Mouse (Mus musculus) limb, embryonic 14.5 days (tissue): Measurements from ENCODE around the gene Taf6. TPM values are rescaled to one million over a fixed set of nuclear protein-coding genes. Genes with fewer than 3 reads are reported as not detected.

Experiments used
- ATAC-seq: fragments of 200-750 bp; cut with Nextera tagmentation; 2 replicates; pipeline ENCODE4 v1.8.0; 2017; ENCODE audit warnings: low read depth, moderate number of reproducible peaks, moderate TSS enrichment; ENCODE audit not compliant: low FRiP score
- DNase-seq: peaks from one replicate; pipeline ENCODE4 v3.0.0-alpha.2; 2015; ENCODE audit warnings: low spot score
- H3K27ac ChIP-seq: fragments of 300-500 bp; sonication (generic); replicated peaks from 2 replicates; pipeline ENCODE4 v1.5.1; 2014; ENCODE audit warnings: low read depth, mild to moderate bottlenecking, low read length, moderate library complexity, mixed read lengths
- H3K27me3 ChIP-seq: fragments of 300-500 bp; sonication (generic); 2 replicates; pipeline ENCODE4 v1.6.1; 2014; ENCODE audit warnings: low read length, mixed read lengths; ENCODE audit not compliant: control insufficient read depth, insufficient read depth
- H3K36me3 ChIP-seq: fragments of 300-500 bp; sonication (generic); 2 replicates; pipeline ENCODE4 v1.6.1; 2014; ENCODE audit warnings: mild to moderate bottlenecking, low read length, moderate library complexity, mixed read lengths; ENCODE audit not compliant: control insufficient read depth, insufficient read depth
- H3K4me1 ChIP-seq: fragments of 300-500 bp; sonication (generic); 2 replicates; pipeline ENCODE4 v1.6.1; 2014; ENCODE audit warnings: antibody characterized with exemption, low read length, mixed read lengths; ENCODE audit not compliant: control insufficient read depth, insufficient read depth
- H3K4me2 ChIP-seq: fragments of 300-500 bp; sonication (generic); replicated peaks from 2 replicates; pipeline ENCODE4 v1.6.1; 2014; ENCODE audit warnings: low read depth, mild to moderate bottlenecking, low read length, moderate library complexity; ENCODE audit not compliant: severe bottlenecking
- H3K4me3 ChIP-seq: fragments of 300-500 bp; sonication (generic); replicated peaks from 2 replicates; pipeline ENCODE4 v1.5.1; 2014; ENCODE audit warnings: low read length
- H3K9ac ChIP-seq: fragments of 300-500 bp; sonication (generic); 2 replicates; pipeline ENCODE4 v1.6.1; 2014; ENCODE audit warnings: mild to moderate bottlenecking, low read depth, low read length, moderate library complexity; ENCODE audit not compliant: severe bottlenecking
- H3K9me3 ChIP-seq: fragments of 300-500 bp; sonication (generic); 2 replicates; pipeline ENCODE4 v1.6.1; 2016; ENCODE audit warnings: low read length; ENCODE audit not compliant: control insufficient read depth
- POLR2A ChIP-seq: fragments of 200-500 bp; IDR thresholded peaks from 2 replicates; pipeline ENCODE4 v1.8.0; 2012; ENCODE audit warnings: inconsistent platforms, mild to moderate bottlenecking, moderate library complexity, borderline replicate concordance; ENCODE audit not compliant: insufficient read depth, insufficient read length; ENCODE audit errors: extremely low read depth
- WGBS: fragments of 180-500 bp; shearing (Covaris S2); extraction: QIAGEN DNeasy Blood & Tissue Kit; methylation state at CpG from one replicate; pipeline ENCODE4 v1.1.7; 2014; 5-methylcytosine and 5-hydroxymethylcytosine counted together
- polyA plus RNA-seq, 2 experiments: library from polyadenylated mRNA; depleted of rRNA in 1 of 2; stranded (reverse) in 1 of 2; unstranded in 1 of 2; fragments of >200 nt; fragmentation: Nextera tagmentation in 1 of 2; extraction: Ambion mirVana in 1 of 2; gene quantifications; 2 replicates each; pipeline versions ENCODE4 v1.2.1 to v1.2.3; 2012 to 2014

Gene Taf6
- polyA plus RNA-seq, 2 experiments, result 75.6 to 90.0 TPM

GRCm38 (mm10) chr5:138171695-138172491, 15.4 kb downstream of the Taf6 start, which contains the start of the genes Ap4m1 and Mcm7:
Gene Ap4m1 (plus strand): TSS chr5:138172002.
Gene Mcm7 (minus strand): TSS chr5:138172422.
- Histone ChIP-seq H3K36me3 (peaks cover 59% of the 10 kb centered on the region), H3K4me2 (peak within 1 kb of the TSS; percentile 74)
- ATAC-seq, result peak; percentile 92

GRCm38 (mm10) chr5:138170936-138171561, 16.2 kb downstream of the Taf6 start:
- peak; percentile 96 for DNase-seq
- peak; percentile 81 for ATAC-seq
- Histone ChIP-seq H3K27me3 (no peaks in the 10 kb centered on the region), H3K4me2 (peak overlapping the region; percentile 74), H3K4me1 (peaks cover 16% of the 10 kb centered on the region), H3K27ac (peak overlapping the region; percentile 90), H3K9me3 (no peaks in the 10 kb centered on the region), H3K9ac (peak overlapping the region; percentile 67), H3K4me3 (peak overlapping the region; percentile 68), H3K36me3 (peaks cover 60% of the 10 kb centered on the region)
- peak; percentile 81; the same call in 1 of the 2 replicates for TF ChIP-seq POLR2A
- WGBS, result 1% methylated on average over 47 of the region's 47 CpGs

More at GRCm38 (mm10) chr5:138171695-138172491, 15.4 kb downstream of the Taf6 start, which contains the start of the genes Ap4m1 and Mcm7:
- peak; percentile 100 for DNase-seq
- TF ChIP-seq POLR2A, result peak; percentile 38; the same call in 1 of the 2 replicates
- under 1% methylated on average over 54 of the region's 54 CpGs for WGBS
- Histone ChIP-seq H3K9ac (peak within 1 kb of the TSS; percentile 67), H3K9me3 (no peaks in the 10 kb centered on the region), H3K27me3 (no peaks in the 10 kb centered on the region), H3K4me1 (peaks cover 16% of the 10 kb centered on the region), H3K4me3 (peak within 1 kb of the TSS; percentile 68), H3K27ac (peak within 1 kb of the TSS; percentile 91)

GRCm38 (mm10) chr5:138165594-138165993, 21.7 kb downstream of the Taf6 start:
- H3K27ac ChIP-seq, result no peak overlapping the region
- H3K4me2 ChIP-seq, result no peak overlapping the region
- WGBS, result 77% methylated on average over 8 of the region's 8 CpGs
- H3K4me1 ChIP-seq, result peaks cover 8% of the 10 kb centered on the region; the same call in 1 of the 2 replicates
- no peaks in the 10 kb centered on the region for H3K9me3 ChIP-seq
- no peaks in the 10 kb centered on the region for H3K27me3 ChIP-seq
- ATAC-seq (no peak), DNase-seq (no peak)
- TF ChIP-seq POLR2A, result no peak
- no peak overlapping the region for H3K4me3 ChIP-seq
- H3K36me3 ChIP-seq, result peaks cover 67% of the 10 kb centered on the region
- no peak overlapping the region for H3K9ac ChIP-seq

GRCm38 (mm10) chr5:138163610-138164009, 23.6 kb downstream of the Taf6 start:
- WGBS, result 64% methylated on average over 10 of the region's 10 CpGs

GRCm38 (mm10) chr5:138163046-138163445, 24.2 kb downstream of the Taf6 start:
- Histone ChIP-seq H3K9me3 (no peaks in the 10 kb centered on the region), H3K36me3 (peaks cover 54% of the 10 kb centered on the region), H3K27me3 (no peaks in the 10 kb centered on the region), H3K4me3 (no peak overlapping the region), H3K4me1 (0 out of 2 replicates have a peak, but pooled peaks cover 3% of the 10 kb centered on the region), H3K27ac (no peak overlapping the region), H3K4me2 (no peak overlapping the region), H3K9ac (no peak overlapping the region)
- ATAC-seq (no peak), DNase-seq (no peak)
- no peak for TF ChIP-seq POLR2A
- 76% methylated on average over 6 of the region's 6 CpGs for WGBS

More at GRCm38 (mm10) chr5:138163610-138164009, 23.6 kb downstream of the Taf6 start:
- Histone ChIP-seq H3K27me3 (no peaks in the 10 kb centered on the region), H3K9ac (no peak overlapping the region), H3K27ac (no peak overlapping the region), H3K36me3 (peaks cover 60% of the 10 kb centered on the region), H3K4me1 (0 out of 2 replicates have a peak, but pooled peaks cover 3% of the 10 kb centered on the region), H3K4me3 (no peak overlapping the region), H3K9me3 (no peaks in the 10 kb centered on the region), H3K4me2 (no peak overlapping the region)
- no peak for ATAC-seq
- no peak for TF ChIP-seq POLR2A
- no peak for DNase-seq
